Mouse (Mus musculus) left cerebral cortex, postnatal 36 days (tissue): ENCODE measurements around the gene Plagl1. TPM values are rescaled to one million over a fixed set of nuclear protein-coding genes. Genes with fewer than 3 reads are reported as not detected.

Source experiments
- DNase-seq, 2 experiments: peaks; one replicate each; pipeline ENCODE4 v3.0.0; 2021 to 2022; ENCODE audit warnings: low spot score in 2 of 2, mixed read lengths in 1 of 2
- intact Hi-C: fragments of 180-260 bp; cut with DNase I; formaldehyde crosslinking; loops from one replicate; pipeline ENCODE4 v1.15.1; 2025
- total RNA-seq, 2 experiments: library from RNA; stranded (reverse); gene quantifications; 2 replicates each; pipeline ENCODE4 v1.2.3; 2021

Gene Plagl1
- total RNA-seq, 2 experiments from 2014 or later = 16.8 to 20.2 TPM

- intact Hi-C loops = no loop called here
- no peak for DNase-seq
These were observed 16.7 kb downstream of the Plagl1 start for GRCm38 (mm10) chr10:13076807-13077532.

GRCm38 (mm10) chr10:13082459-13082858 is 22.2 kb downstream of the Plagl1 start:
- intact Hi-C loops = no loop called here

GRCm38 (mm10) chr10:13090596-13091424 is 30.5 kb downstream of the Plagl1 start:
- peak; percentile 68 to 73 for DNase-seq
- intact Hi-C loops = loop anchor here (5.0 kb wide), 1 partner anchor 74 kb away; no protein-coding TSS in a partner anchor

More at GRCm38 (mm10) chr10:13082459-13082858, 22.2 kb downstream of the Plagl1 start:
- no peak for DNase-seq

- DNase-seq = no peak
- intact Hi-C loops = loop anchor here (5.0 kb wide), 1 partner anchor 76 kb away; no protein-coding TSS in a partner anchor
These were observed 32.7 kb downstream of the Plagl1 start for GRCm38 (mm10) chr10:13092996-13093395.

GRCm38 (mm10) chr10:13098895-13099294 is 38.6 kb downstream of the Plagl1 start:
- DNase-seq = no peak
- intact Hi-C loops = no loop called here

GRCm38 (mm10) chr10:13100061-13100648 is 39.9 kb downstream of the Plagl1 start:
- DNase-seq = no peak
- intact Hi-C loops = no loop called here

- DNase-seq = no peak
- intact Hi-C loops = no loop called here
These were observed 42.1 kb downstream of the Plagl1 start for GRCm38 (mm10) chr10:13102360-13102759.

GRCm38 (mm10) chr10:13103838-13104237 is 43.5 kb downstream of the Plagl1 start:
- no peak for DNase-seq
- intact Hi-C loops = no loop called here

GRCm38 (mm10) chr10:13106909-13107624 is 46.8 kb downstream of the Plagl1 start:
- DNase-seq = no peak

GRCm38 (mm10) chr10:13108021-13108548 is 47.8 kb downstream of the Plagl1 start:
- intact Hi-C loops = no loop called here
- DNase-seq = no peak

More at GRCm38 (mm10) chr10:13106909-13107624, 46.8 kb downstream of the Plagl1 start:
- intact Hi-C loops = no loop called here

GRCm38 (mm10) chr10:13108847-13109246 is 48.5 kb downstream of the Plagl1 start:
- intact Hi-C loops = no loop called here
- no peak for DNase-seq

- intact Hi-C loops = no loop called here
- DNase-seq = no peak
These were observed 49.5 kb downstream of the Plagl1 start for GRCm38 (mm10) chr10:13109781-13110180.

GRCm38 (mm10) chr10:13112849-13113248 is 52.5 kb downstream of the Plagl1 start:
- no peak for DNase-seq
- intact Hi-C loops = no loop called here

GRCm38 (mm10) chr10:13113641-13114040 is 53.3 kb downstream of the Plagl1 start:
- DNase-seq = no peak
- intact Hi-C loops = no loop called here

GRCm38 (mm10) chr10:13115030-13115429 is 54.7 kb downstream of the Plagl1 start:
- DNase-seq = no peak
- intact Hi-C loops = no loop called here

GRCm38 (mm10) chr10:13116706-13117665 is 56.7 kb downstream of the Plagl1 start:
- no peak for DNase-seq
- intact Hi-C loops = no loop called here

GRCm38 (mm10) chr10:13118024-13118769 is 57.9 kb downstream of the Plagl1 start:
- no peak for DNase-seq
- intact Hi-C loops = no loop called here

GRCm38 (mm10) chr10:13118770-13119102 is 58.4 kb downstream of the Plagl1 start:
- intact Hi-C loops = no loop called here
- DNase-seq = no peak
